Mouse (Mus musculus): ENCODE results near the gene Gm10197. TPM values are rescaled to one million over a fixed set of nuclear protein-coding genes. Genes with fewer than 3 reads are reported as not detected.

The Gm10197 gene
- total RNA-seq, 2 experiments from 2014 or later: not detected

GRCm38 (mm10) chr19:53331882-53332500 is 39.6 kb downstream of the Gm10197 start:
- intact Hi-C loops (cut with DNase I): loop anchor here (5.0 kb wide), 1 partner anchor 35 kb away; no protein-coding TSS in a partner anchor

DNA sequence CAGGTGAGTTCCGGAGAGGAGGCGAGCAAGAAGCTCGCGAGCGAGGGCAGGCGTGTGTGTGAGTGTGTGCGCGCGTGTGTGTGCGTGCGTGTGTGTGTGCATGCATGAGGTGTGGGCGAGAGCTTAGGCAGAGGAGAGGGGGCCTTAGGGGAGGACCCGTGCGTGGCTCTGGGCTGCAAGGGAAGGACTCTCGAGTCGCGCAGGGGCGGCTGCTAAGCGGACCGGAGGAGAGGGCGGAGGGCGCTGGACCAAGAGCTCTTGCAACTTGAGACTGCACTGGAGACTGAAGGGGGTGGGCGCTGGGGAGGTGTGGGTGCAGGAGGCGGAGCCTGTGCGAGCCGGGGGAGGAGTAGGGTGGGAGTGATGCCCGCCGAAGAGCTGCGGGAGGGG is 41.6 kb downstream of the Gm10197 start:
- intact Hi-C loops (cut with DNase I): loop anchor here (5.0 kb wide), 1 partner anchor 37 kb away; no protein-coding TSS in a partner anchor
- DNase-seq (ENCODE audit: extremely low spot score in 1 of 2, low spot score in 2 of 2): peak; percentile 68 to 87

More at GRCm38 (mm10) chr19:53331882-53332500, 39.6 kb downstream of the Gm10197 start:
- DNase-seq (ENCODE audit: extremely low spot score in 1 of 2, low spot score in 2 of 2): no peak

DNA sequence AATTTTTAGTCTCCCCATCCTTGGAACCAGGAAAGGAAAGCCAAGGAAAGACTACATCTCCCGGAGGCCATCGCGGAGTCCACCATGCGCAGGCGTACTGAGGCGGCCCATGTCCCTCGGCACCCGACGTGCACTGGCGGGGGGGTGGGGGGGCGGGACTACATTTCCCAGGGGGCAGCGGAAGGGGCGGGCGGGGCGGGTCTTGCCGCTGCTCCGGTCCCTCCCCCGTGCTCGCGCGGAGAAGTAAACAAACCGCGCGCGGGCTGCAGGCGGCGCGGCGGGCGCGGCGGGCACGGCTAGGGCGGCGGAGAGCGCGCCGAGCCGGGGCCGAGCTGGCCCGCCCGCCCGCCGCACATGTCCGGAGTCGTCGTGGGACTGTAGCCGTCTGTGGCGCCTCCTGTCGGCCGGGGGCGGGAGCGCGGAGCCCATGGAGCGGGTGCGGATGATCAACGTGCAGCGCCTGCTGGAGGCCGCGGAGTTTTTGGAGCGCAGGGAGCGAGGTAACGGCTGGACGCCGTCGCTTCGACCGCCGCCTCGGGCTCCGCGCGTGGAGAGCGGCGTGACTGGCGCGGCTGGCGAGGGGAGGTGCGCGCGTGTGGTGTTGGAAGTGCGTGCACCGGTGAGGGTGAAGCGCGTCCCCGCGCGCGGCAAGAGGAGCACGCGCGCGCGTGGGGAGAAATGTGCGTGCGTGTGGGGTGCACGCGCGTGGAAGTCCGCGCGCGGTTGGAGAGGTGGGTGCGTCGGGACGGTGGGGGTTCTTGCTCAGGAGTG is 42.2 kb downstream of the Gm10197 start:
- DNase-seq (ENCODE audit: extremely low spot score in 1 of 2, low spot score in 2 of 2): peak; percentile 88 to 95
- intact Hi-C loops (cut with DNase I): no loop called here

GRCm38 (mm10) chr19:53328116-53328515 is 43.5 kb downstream of the Gm10197 start:
- DNase-seq (ENCODE audit: extremely low spot score in 1 of 2, low spot score in 2 of 2): peak in 1 of 2 experiments; percentile 38
- intact Hi-C loops (cut with DNase I): no loop called here

DNA sequence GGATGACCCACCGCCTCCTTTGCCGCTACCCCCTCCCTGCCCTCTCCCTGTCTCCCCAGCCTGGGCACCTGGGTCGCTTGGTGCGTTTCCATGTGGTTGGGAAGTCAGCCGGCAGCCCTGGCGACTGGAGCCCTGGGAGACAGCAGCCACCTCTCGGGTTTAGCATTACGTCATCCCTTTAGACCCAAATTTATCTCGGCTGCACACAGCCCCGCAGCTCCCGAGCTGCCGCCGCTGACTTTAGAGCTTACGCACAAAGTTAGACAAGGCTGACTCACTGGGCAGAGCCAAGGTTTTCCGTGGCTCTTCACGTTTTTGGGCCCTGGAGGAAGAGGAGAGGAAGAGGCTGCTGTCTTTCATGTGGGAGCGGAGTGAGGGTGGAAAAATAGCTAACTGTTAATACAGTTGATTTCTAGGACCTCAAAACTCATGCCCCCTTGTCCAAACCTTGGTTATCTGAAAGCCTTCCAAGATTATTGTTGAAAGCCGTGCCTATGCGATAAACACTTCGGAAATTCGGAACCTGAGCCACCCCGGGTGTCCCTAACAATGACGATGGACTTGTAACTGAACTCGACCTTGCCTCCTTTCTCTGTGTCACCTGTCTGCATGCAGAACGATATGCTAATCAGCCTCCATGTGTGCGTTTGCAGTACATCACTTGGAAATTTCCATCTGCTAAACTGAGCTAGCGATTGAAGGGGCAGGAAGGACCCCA is 45.8 kb downstream of the Gm10197 start:
- DNase-seq (ENCODE audit: extremely low spot score in 1 of 2, low spot score in 2 of 2): peak; percentile 65 to 73
- intact Hi-C loops (cut with DNase I): no loop called here

GRCm38 (mm10) chr19:53324866-53325265 is 46.7 kb downstream of the Gm10197 start:
- DNase-seq (ENCODE audit: extremely low spot score in 1 of 2, low spot score in 2 of 2): no peak
- intact Hi-C loops (cut with DNase I): no loop called here

DNA sequence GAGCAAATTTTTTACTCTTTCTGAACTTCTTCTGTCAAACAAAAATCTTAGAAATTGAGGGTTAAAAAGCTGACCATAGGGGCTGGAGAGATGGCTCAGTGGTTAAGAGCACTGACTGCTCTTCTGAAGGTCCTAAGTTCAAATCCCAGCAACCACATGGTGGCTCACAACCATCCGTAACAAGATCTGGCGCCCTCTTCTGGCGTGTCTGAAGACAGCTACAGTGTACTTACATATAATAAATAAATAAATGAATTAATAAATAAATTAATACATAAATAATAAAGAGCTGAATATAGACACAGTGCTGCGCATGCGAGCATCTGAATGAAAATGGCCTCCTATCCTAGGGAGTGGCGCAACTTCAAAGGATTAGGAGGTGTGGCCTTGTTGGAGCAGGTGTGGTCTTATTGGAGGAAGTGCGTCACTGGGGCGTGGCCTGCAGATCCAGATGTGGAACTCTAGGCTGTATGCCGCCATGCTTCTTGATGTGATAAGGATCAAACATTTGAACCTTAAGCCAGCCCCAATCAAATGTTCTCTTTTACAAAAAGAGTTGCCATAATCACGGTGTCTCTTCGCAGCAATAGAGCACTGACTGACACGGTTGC is 49.0 kb downstream of the Gm10197 start:
- peak in 1 of 2 experiments; percentile 16 for DNase-seq (ENCODE audit: extremely low spot score in 1 of 2, low spot score in 2 of 2)
- intact Hi-C loops (cut with DNase I): no loop called here

Other genes with a start within 250 kb of the Gm10197 start
- gene Add3, start 231.3 kb downstream of the Gm10197 start, total RNA-seq (2021): 100 to 1,000 TPM; 113 to 114 TPM
- gene Mxi1, start 61.2 kb downstream of the Gm10197 start, total RNA-seq (2021): 10 to 100 TPM; 57.0 to 57.9 TPM
- 10 to 100 TPM; 32.3 to 38.3 TPM for gene Smndc1, start 18.8 kb upstream of the Gm10197 start, total RNA-seq (2021)
- gene Dusp5, start 157.3 kb upstream of the Gm10197 start, total RNA-seq (2021): 1 to 10 TPM; 5.4 to 5.5 TPM
- 10 to 100 TPM; 53.6 to 63.8 TPM for gene Nutf2-ps1, start 217.3 kb upstream of the Gm10197 start, total RNA-seq (2021)
- gene Smc3, start 228.6 kb upstream of the Gm10197 start, total RNA-seq (2021): 10 to 100 TPM; 33.9 to 36.3 TPM